Mouse (Mus musculus): Measurements from ENCODE around the gene Myo9a.

Gene Myo9a

GRCm38 (mm10) chr9:59750267-59751065, at the start of gene Myo9a, which contains the start of gene Senp8:
Myo9a (plus strand) TSS chr9:59750896.
Senp8 (minus strand) TSS chr9:59750710.
- peak; percentile 98 for DNase-seq (ENCODE audit: low spot score)

- no peak for DNase-seq (ENCODE audit: low spot score)
Measured at GRCm38 (mm10) chr9:59701094-59701493, 49.6 kb upstream of the Myo9a start.

DNA sequence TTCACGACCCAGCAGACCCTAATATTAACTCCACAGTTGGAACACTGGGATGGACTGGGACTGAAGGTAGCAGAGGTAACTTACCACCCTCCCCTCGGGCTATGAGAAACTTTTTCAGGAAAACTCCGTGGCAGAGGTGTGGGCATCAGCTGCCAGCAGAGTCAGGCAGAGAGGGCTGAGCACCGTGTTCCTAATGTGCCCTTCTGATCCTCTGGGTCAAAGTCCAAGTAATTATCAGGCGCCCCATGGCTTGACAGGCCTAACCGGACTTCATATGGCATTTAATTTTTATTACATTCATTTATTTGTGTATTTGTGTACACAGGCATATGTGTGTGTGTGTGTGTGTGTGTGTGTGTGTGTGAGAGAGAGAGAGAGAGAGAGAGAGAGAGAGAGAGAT, 47.6 kb upstream of the Myo9a start:
- DNase-seq (ENCODE audit: low spot score), result no peak

GRCm38 (mm10) chr9:59706850-59707825, 43.6 kb upstream of the Myo9a start:
- DNase-seq (ENCODE audit: low spot score), result no peak

- peak; percentile 72 for DNase-seq (ENCODE audit: low spot score)
Measured at GRCm38 (mm10) chr9:59709225-59709624, 41.5 kb upstream of the Myo9a start.

GRCm38 (mm10) chr9:59716275-59716898, 34.3 kb upstream of the Myo9a start:
- DNase-seq (ENCODE audit: low spot score), result no peak

- DNase-seq (ENCODE audit: low spot score), result no peak
Measured at GRCm38 (mm10) chr9:59718237-59718636, 32.5 kb upstream of the Myo9a start.

- DNase-seq (ENCODE audit: low spot score), result no peak
Measured at GRCm38 (mm10) chr9:59721144-59721543, 29.6 kb upstream of the Myo9a start.

DNA sequence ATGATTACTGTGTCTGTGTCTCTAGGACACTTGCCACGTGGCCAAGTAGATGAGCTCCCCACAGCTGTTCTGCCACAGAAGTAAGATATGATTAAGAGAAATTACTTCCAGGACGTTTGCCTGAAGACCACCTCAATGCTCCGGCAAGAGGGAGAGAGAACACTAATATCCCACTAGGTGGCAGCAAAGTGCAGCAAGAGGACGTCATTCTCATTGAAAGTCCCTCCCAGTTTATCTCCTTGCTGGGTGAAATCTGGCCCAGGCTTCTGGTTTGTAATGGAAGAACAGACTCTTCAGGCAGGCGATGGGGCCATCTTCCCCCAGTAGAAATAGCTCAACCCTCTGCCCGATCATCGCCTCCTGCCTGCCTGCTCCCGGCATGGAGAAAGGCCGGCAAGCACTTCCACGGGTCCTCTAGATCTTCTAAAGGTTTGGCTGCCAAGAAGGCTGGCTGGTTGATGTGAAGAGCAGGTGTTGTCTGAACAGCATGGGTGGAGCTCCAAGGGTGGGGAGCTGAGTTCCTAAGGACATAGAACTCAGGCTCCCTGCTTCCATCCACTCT, 27.5 kb upstream of the Myo9a start:
- peak; percentile 84 for DNase-seq (ENCODE audit: low spot score)

- no peak for DNase-seq (ENCODE audit: low spot score)
Measured at GRCm38 (mm10) chr9:59723791-59724442, 26.8 kb upstream of the Myo9a start.

DNA sequence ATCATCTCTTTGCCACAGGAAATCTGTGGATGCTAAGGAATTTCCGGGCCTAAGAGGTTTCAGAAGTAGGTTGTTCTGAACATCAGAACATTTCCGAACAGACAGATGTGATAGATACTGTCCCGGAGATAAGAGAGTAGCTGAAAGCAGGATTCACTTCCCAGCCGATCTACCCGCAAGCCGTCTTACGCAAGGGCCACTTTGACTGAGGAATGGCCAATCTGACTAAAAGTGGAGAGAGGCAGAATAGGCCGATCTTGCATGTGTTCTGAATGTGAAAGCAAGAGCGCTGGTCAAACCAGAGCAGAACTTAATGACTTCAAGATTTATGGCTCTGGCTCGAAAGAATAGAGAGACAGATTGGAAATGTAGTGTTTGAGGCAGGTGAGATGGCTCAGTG, 25.2 kb upstream of the Myo9a start:
- peak; percentile 17 for DNase-seq (ENCODE audit: low spot score)

DNA sequence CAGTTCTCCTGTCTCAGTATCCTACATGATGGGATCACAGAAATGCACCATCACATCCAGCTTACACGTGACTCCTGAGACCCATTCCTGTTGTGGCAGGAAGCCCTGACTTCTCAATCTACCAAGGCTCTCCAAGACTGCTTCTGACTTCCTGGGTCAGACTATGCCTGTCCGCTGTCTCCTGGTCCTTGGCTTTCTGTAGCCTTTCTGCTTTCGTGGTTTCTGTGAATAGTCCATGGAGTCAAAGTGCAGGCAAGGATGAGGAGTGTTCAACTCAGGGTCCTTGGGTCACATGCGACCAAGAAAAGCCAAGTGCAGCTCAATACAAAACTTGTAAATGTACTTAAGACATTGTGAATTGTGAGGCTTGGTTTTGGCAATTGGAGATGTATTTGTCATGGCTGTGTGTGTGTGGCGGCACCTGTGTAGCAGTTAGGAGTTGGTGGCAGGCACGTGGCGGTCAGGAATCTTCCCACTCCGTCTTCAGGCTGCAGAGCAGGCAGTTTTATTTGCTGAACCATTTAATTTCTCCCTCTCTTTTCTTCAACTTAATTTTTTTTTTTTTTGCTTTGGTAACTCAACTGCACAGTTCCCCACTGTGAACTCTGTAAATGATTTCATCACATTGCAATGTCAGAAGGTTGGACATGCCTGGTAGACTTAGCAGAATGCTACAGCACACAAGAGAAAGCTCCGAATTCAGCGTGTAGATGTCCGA, 23.0 kb upstream of the Myo9a start:
- peak; percentile 46 for DNase-seq (ENCODE audit: low spot score)

DNA sequence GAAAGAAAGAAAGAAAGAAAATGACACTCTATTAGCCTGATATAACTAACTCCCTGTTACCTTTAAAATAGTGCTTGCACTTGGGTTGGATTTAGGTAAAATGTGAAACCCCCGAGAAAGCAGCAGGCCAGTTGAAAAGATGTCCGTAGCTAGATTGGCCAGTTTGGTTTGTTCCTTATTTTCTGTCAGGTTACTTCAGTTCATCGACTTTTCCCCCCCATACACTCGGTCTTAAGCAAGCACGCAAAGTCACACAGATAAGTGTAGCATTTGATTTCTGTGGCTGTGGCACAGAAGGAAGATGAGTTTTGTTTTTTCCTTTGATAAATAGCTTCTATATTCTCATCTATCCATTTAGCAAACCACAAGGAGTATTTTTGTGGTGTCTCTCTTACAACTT, 19.6 kb upstream of the Myo9a start:
- DNase-seq (ENCODE audit: low spot score), result peak; percentile 14

DNA sequence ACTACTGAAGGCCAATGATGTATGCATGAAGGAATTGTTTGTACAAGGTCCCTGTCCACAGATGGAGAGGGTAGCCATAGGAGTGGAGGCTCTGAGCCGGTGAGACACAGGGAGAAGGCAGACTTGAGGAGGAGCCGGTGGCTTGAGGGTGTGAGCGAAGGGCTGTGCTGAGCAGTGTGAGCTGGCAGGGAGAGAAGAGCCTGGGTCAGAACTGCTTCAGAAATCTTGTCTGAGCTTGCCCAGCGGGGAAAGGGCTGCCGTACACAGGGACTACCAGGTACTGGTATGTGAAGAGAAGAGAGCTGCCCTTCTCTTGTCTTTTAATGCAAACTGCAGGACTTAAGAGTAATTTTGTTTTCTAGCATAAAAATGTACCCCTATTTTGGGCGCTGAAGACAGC, 17.6 kb upstream of the Myo9a start:
- peak; percentile 61 for DNase-seq (ENCODE audit: low spot score)

GRCm38 (mm10) chr9:59735394-59735793, 15.3 kb upstream of the Myo9a start:
- no peak for DNase-seq (ENCODE audit: low spot score)

- DNase-seq (ENCODE audit: low spot score), result no peak
Measured at GRCm38 (mm10) chr9:59740593-59740992, 10.1 kb upstream of the Myo9a start.

GRCm38 (mm10) chr9:59743903-59744302, 6.8 kb upstream of the Myo9a start:
- DNase-seq (ENCODE audit: low spot score), result no peak

GRCm38 (mm10) chr9:59748387-59748786, 2.3 kb upstream of the Myo9a start:
- no peak for DNase-seq (ENCODE audit: low spot score)

- DNase-seq (ENCODE audit: low spot score), result no peak
Measured at GRCm38 (mm10) chr9:59748969-59749368, 1.7 kb upstream of the Myo9a start.

GRCm38 (mm10) chr9:59749581-59750265, 973 bp upstream of the Myo9a start:
- no peak for DNase-seq (ENCODE audit: low spot score)

Data from adipocyte (in vitro differentiated cells).